Comparison of ENCODE assay signal across 8 mouse cellular contexts in the genomic region with DNA sequence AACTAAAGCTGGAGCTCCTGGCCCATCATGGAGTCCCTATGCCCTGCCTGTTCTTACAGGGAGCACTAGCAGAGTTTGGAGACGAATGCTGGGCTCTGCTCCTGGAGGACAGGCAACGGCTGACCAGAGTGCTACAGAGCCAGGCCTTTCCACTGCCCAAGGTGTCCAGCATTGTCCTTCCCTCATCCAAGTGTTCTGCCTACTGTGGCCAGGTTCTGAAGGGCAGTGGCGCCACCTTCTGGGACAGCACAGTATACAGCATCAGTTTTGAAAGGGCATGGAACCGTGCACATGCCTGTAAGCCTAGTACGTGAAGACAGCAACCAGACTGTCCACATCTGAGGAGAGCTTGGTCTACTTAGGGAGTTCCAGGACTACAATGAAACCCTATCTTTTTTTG. TPM values are rescaled to one million over a fixed set of nuclear protein-coding genes. Genes with fewer than 3 reads are reported as not detected.
DNase-seq lines count a peak whose midpoint lies in the region; ATAC-seq and TF ChIP-seq lines count a peak whose summit lies in the region.

No protein-coding gene starts in this region.

- peak; percentile 37 to 39 for DNase-seq in CD8-positive naive resting alpha-beta T cell, adult 2 months (ENCODE audit: low read depth in 2 of 2, low spot score in 2 of 2)
- DNase-seq in Patski (ENCODE audit: low read depth, low spot score) = peak; percentile 22
- peak; percentile 60 to 63 for DNase-seq in cerebellum, postnatal 36 days
- DNase-seq in kidney, adult 8-10 months = peak; percentile 38 to 55
- peak; percentile 63 for DNase-seq in lung, postnatal 25 days (ENCODE audit: low spot score)
- DNase-seq in retina, postnatal 1 day = peak; percentile 75
- no peak for DNase-seq in layer of hippocampus, adult 9-10 months (ENCODE audit: low spot score)

- in situ Hi-C loops in Patski (cut with MboI; ENCODE audit: low pct_unique_long_range_greater_than_20kb) = no loop called here

- POLR2A ChIA-PET in Patski (lab: Charles Lee) = no interaction called here

- H3K27me3 ChIP-seq in Patski = no peaks in the 10 kb centered on the region

- peak; percentile 82 for ATAC-seq in Patski
- ATAC-seq in granulocyte monocyte progenitor cell, adult 5-6 weeks (replicated peaks; ENCODE audit: poor library complexity, severe bottlenecking) = peak; percentile 93

- peak; percentile 90 for TF ChIP-seq CTCF in Patski (IDR thresholded peaks at IDR 0.05)

- CTCF ChIA-PET in Patski (lab: Charles Lee) = interaction anchor here (1.0 to 1.9 kb wide), 4 partner anchors 9 to 122 kb away, joined by 3 to 7 read pairs (median 5); a partner anchor contains a TSS

RNA-seq across cellular contexts. Expression of a gene that starts 10.6 kb away (rescaled TPM):
- 38.7 TPM for polyA plus RNA-seq in Patski (2021)
- total RNA-seq in granulocyte monocyte progenitor cell, adult 5-6 weeks (2014; fragmentation: Nextera tagmentation) = 19.7 and 41.9 TPM in 2 replicates
- total RNA-seq in granulocyte monocyte progenitor cell, adult 5-6 weeks (2017) = 10.8 and 15.6 TPM in 2 replicates

RNA-seq across cellular contexts. Expression of a gene that starts 11.3 kb away (rescaled TPM):
- polyA plus RNA-seq in Patski (2021) = 512 TPM
- total RNA-seq in granulocyte monocyte progenitor cell, adult 5-6 weeks (2014; fragmentation: Nextera tagmentation) = 289 and 344 TPM in 2 replicates
- 559 and 668 TPM in 2 replicates for total RNA-seq in granulocyte monocyte progenitor cell, adult 5-6 weeks (2017)

RNA-seq across cellular contexts. Expression of a gene that starts 26.0 kb away (rescaled TPM):
- 0.04 TPM for polyA plus RNA-seq in Patski (2021)
- total RNA-seq in granulocyte monocyte progenitor cell, adult 5-6 weeks (2014; fragmentation: Nextera tagmentation) = not detected in 2 replicates
- not detected in 2 replicates for total RNA-seq in granulocyte monocyte progenitor cell, adult 5-6 weeks (2017)

RNA-seq across cellular contexts. Expression of a gene that starts 34.4 kb away (rescaled TPM):
- polyA plus RNA-seq in Patski (2021) = 20.6 TPM
- total RNA-seq in granulocyte monocyte progenitor cell, adult 5-6 weeks (2014; fragmentation: Nextera tagmentation) = 18.8 and 36.2 TPM in 2 replicates
- total RNA-seq in granulocyte monocyte progenitor cell, adult 5-6 weeks (2017) = 4.3 and 4.9 TPM in 2 replicates

RNA-seq across cellular contexts. Expression of a gene that starts 40.5 kb away (rescaled TPM):
- polyA plus RNA-seq in Patski (2021) = 4.9 TPM
- 33.2 and 45.1 TPM in 2 replicates for total RNA-seq in granulocyte monocyte progenitor cell, adult 5-6 weeks (2014; fragmentation: Nextera tagmentation)
- 10.5 and 16.4 TPM in 2 replicates for total RNA-seq in granulocyte monocyte progenitor cell, adult 5-6 weeks (2017)
